Mouse (Mus musculus) adipocyte (in vitro differentiated cells): ENCODE results near the gene Hsd17b10.

Experiments
- DNase-seq: peaks from one replicate; pipeline ENCODE4 v3.0.0-alpha.2; 2016; ENCODE audit warnings: low spot score

The Hsd17b10 gene

DNA sequence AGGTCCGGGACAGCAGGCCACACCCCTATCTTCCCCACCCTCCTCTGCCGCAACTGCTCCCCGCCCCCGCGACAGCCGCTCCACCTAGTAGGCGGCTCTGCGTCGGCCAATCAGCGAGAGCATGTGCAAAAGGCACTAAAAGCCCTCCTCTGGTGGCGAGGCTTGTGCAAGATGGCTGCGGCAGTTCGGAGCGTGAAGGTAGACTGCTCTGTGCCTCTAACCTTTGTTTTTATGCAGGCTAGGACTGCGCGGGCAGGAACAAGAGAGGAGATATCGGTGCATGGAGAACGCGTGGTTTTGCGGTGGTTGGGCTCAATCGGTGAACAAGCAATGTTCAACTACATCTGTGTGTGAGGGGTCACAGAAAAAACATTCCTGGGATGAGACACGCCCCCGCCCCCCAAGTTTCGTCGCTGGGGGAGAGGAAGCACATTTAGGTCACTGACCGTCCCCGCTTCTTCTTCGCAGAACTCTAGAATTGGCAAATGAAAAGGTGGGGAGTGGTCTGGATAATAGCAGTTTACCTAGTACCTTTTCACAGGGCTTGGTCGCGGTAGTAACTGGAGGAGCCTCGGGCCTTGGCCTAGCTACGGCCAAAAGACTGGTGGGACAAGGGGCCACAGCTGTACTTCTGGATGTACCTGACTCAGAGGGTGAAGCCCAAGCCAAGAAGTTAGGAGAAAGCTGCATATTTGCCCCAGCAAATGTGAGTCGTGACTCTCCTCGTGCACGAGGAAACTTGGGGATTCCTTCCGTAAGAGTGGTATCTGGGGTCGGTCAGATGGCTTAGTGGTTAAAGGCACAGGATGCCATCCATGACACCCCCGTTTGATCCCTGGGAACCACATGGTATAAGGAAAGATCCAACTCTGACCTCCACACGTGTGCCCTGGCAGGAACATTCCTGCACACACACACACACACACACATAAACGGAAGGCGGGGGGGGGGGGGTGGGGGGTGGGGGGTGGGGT lies at the start of gene Hsd17b10:
Hsd17b10 (plus strand) TSS at position 109 of the 974 bp plus-strand sequence.
- peak; percentile 87 for DNase-seq

DNA sequence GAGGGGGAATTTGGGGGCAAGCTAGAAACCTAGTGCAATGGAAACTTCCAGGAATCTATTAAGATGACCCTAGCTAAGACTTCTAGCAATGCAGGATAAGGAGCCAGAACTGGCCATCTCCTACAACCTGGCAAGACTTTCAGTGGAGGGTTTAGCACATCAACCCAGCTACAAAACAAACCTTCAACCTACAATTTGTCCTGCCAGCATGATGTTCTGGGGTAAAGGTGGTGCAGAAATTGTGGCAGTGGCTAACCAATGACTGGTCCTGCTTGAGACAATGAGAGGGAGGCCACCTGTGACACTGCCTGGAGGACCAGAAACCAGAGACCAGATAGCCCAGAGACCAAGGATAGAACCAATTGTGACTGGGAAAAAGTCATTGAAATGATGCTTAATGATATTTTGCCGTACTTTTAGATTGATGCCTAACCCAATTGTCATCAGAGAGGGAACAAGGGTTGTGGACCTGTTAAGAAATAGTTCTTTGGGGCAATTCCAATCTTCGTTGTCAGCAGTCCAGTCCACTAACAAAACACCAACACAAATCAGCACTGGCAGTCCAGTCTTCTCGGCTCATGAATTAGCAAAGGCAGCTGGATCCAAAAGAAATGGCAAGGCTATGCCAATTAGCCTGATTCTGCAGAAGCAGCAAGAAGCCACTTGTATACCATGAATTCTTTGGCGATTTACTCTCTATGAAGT lies 2.5 kb upstream of the Hsd17b10 start:
- peak; percentile 71 for DNase-seq

DNA sequence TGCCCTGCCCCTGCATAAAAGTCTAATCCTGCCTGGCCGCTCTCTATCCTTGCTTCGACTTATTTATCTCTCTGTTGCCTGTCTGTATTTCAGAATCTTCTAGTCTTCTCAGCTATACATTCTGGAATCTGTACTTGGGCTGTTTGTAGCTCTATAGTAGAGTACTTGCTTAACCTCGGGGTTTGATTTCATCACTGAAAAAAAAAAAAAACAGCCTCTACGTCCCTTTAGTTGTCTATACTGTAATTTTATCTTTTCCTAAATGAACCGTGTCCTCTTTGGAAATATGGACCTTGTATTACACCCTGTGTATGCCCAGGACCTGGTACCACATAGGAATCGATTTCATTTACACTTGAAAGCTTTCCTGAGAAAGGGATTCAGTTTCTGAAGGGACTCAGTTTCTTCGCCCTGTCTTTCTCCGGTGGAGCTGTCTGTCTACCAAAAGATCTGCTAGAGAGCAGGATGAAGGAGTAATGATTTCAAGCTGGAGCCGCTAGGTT lies 412 bp upstream of the Hsd17b10 start:
- DNase-seq = no peak

DNA sequence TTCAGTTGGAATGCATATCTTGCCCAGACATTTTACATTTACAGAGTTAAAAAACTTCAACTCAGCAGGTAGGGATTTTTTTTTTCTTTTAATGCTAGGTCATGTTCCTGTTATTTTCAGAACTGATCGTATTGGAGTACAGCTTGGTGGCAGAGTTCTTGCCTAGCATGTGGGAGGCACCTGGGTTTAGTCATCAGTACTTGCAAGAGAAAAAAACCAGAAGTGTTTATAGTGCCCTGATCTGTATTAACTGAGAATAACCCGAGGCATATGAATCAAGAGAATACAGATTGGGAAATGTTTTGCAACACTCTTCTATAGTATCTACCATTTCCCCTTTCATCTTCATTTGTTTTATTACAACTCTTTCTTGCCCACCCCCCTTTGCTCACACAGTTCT lies 1.2 kb downstream of the Hsd17b10 start:
- no peak for DNase-seq

DNA sequence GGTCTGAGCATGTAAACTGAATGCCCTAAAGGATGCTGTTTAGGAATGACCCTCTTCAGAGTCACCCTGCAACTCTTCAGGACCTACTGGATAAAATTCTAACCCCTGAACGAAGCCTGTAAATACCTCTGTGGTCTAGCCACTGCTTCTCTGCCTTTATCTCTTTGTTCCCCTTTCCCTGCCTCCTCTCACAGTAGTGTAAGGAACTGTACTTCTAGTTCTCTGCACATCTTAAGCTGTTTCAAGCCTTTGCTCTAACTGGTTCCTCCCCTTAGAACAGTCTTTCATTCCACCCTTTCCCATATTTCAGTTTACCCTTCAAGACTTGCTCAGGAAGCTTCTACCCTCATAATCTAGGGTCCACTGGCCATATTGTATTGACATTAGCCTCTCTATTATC lies 6.2 kb downstream of the Hsd17b10 start:
- DNase-seq = no peak

DNA sequence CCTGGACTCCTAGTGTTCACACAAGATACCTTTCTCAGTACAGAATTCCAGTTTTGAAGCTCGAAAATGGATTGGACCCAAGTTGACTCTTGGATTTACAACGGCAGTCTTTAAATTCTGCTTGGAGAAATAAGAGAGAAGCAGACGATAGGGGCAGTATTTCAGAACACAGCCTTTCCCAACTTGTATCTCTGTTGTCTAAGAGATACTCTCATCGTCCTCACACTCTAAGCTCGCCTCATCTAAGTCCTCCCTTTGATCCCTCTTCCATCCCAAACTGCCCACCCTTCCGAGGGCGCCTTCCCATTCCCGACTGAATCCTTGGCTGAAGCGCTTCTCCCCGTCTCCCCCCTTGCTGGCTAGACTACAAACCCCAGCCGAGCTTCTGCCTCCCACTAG lies 14.1 kb downstream of the Hsd17b10 start:
- no peak for DNase-seq

DNA sequence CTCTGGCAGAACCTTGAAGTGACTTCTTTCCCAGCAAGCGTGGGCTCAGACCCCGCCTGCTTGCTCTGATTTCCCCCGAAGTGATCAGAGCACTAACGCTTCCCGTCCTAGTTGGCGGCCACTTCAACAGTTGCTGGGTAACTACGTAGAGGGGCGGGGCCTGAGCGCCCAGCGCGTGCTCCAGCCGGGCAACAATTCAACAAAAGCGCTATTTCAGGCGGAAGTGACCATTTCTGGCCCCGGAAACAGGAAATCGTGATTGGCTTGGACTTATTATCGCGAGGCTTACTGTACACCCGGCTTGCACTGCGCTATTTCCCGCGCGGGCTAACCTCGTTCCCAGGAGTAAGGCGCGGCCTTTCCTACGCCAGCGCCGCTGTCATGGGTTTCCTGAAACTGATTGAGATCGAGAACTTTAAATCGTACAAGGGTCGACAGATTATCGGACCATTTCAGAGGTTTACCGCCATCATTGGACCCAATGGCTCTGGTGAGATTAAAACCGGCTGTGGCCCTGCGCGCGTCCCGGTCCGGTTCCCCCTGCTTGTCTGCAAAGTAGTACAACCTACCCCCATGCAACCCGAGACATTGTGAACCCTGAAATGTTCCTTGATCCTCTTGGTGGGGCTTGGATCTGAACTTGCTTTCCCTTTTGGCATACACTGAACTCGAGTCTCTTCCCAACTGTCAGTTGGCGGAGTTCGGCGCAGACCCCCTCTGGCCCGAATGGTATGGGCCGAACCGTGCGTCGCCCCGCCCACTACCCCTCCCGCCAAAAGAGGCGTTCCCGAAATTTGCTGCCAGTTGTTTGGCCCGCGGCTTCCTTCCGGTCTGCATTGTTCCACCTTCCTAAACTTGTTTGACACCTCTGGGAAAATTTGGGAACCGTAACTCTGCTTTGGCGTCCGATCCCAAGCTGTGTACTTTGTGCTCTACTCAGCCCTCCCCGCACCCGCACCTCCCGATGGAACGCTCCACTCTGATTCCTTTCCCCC lies 14.8 kb downstream of the Hsd17b10 start, which contains the start of the genes Ribc1 and Smc1a:
Ribc1 (minus strand) TSS at position 145 of the 995 bp plus-strand sequence.
Smc1a (plus strand) TSS at position 278 of the 995 bp plus-strand sequence.
- peak; percentile 97 for DNase-seq

DNA sequence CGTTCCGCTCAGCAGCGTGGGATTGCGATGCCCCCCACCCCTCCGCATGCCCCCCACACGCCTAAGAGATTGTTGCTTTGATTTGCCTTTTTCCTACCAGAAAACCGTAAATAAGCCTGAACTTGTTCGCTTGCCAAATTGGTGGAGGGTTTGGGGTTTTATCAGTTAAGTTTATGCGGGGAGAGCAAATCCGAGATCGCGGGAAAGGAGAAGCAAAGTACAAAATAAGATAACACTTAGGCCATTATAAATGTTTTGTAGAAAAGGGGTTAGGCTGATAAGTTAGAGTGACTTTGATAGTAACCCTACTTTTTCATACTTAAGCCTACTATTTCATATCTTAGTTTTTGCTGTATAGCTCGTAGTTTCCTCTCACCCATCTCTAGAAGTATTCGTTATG lies 15.5 kb downstream of the Hsd17b10 start:
- no peak for DNase-seq

DNA sequence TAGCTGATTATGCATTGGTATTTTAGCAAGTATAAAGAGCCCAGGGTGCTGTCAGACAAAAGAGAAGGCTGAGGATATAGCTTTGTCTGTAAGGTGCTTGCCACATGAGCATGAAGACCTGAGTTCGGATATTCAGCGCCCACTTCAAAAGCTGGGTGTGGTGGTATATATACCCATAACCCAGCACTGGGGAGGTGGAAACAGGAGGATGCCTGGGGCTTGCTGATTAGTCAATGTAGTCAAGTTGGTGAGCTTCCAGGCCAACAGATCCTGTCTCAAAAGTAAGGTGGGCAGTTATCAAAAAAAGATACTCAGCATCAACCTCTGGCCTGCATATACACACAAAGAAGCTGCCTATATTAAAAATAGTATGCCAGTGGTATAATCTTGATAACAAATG lies 17.6 kb downstream of the Hsd17b10 start:
- no peak for DNase-seq

DNA sequence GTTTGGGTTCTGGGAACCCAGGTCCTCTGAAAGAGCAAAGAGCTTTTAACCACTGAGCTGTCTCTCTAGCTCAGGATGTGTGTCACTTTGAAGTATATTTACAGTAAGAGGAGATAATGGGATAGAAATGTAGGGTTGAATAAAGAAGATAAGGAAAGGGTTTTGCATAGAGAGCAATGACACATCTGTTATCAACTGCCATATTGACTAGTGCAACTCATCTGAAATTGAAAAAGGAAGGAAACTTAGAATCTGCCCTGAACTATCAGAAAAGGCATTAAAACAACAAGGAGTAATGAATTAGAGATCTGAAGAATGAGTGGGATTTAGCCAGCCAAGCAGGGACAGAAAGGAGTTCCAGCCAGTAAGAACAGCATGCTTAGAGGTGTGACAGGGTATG lies 38.2 kb downstream of the Hsd17b10 start:
- DNase-seq = no peak

DNA sequence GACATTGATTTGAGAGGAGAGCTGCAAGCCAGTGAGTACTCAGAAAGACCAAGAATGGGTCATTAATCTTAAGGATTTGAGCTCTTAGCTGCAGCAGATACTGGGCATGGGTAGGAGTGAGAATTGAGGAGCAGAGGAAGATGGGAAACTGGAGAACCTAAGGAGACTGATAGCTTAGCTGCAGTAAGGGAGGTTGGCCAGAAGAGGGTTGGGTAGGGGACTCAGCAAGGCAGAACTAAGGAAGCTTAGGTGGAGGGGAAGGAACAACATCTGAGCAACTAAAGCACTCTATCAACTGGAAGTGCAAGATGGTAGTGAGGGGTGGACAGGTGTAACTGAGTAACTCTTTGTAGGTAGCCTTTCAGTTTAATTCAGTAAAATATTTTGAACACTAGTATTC lies 45.6 kb downstream of the Hsd17b10 start:
- DNase-seq = no peak

DNA sequence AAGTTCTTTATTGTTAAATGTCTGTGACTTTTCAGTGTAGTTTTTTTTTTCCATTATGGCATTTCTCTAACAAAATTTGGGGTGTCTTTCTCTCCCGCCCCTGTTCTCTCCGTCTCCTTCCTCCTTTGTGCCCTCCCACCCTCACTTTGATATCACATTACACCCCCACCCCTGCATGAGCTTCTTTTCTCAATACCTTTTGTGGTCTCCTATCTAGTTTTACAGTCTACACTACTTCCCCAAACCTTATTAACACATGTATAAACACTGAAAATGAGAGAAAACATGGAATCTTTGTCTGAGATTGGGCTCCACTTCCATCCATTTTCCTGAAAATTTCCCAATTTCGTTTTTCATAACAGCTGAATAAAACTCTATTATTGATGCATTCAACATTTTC lies 50.9 kb downstream of the Hsd17b10 start:
- DNase-seq = no peak
